Mouse (Mus musculus): ENCODE results near the gene 1500009C09Rik. TPM values are rescaled to one million over a fixed set of nuclear protein-coding genes. Genes with fewer than 3 reads are reported as not detected.
A peak's percentile ranks its signal among the peaks of the same experiment; 100 is the strongest.
"Not testable (repeated sequence)": the region's sequence is repeated elsewhere in the genome, so short reads cannot be mapped to it uniquely, and the experiment has no call there.

Gene 1500009C09Rik
- polyA plus RNA-seq, 1 experiment from 2014 or later = not detected

DNA sequence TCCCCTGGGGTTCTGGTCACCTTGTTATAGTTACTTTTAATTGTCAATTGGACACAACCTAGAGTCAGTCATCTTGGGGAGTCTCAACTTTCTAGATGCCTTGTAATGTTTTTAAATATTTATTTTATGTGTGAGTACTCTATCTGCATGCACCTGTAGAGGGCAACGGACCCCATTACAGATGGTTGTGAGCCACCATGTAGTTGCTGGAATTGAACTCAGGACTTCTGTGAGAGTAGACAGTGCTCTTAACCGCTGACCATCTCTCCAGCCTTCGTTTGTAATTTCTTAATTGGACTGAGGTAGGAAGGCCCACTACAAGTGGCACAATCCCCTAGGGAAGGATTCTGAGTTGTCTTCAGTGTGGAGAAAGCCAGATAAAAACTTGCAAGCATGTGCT lies 8.9 kb upstream of the 1500009C09Rik start:
- H3K4me1 ChIP-seq = peaks cover 9% of the 10 kb centered on the region
- H3K9me3 ChIP-seq = no peaks in the 10 kb centered on the region
- no peak overlapping the region for H3K27ac ChIP-seq
- no peaks in the 10 kb centered on the region for H3K36me3 ChIP-seq
- WGBS = 67% methylated on average over 3 of the region's 3 CpGs
- H3K4me3 ChIP-seq (replicated peaks) = peak overlapping the region; percentile 76
- peak overlapping the region; percentile 98 for H3K4me2 ChIP-seq
- ATAC-seq (ENCODE audit: insufficient read depth, low FRiP score, low read depth) = no peak
- H3K9ac ChIP-seq = peak overlapping the region; percentile 43; the same call in 1 of the 2 replicates
- no peaks in the 10 kb centered on the region for H3K27me3 ChIP-seq (replicated peaks)

DNA sequence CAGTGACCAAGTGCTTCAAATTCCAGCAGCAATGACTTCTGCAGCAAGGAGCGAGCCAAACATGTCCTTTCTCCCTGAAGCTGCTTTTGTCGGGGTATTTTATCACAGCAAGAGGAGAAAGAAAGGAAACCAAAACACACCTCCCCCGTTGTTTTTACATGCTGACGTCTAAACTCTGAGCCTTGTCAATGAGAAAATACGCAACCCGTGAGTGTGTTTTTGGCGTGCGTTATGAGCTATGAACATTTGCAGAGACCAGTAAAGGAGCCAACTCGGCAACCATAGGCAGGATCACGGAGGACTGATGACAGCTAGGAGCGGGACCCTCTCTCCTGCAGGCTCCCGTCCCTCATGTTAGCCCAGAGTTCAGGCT lies 8.5 kb upstream of the 1500009C09Rik start:
- H3K36me3 ChIP-seq = no peaks in the 10 kb centered on the region
- no peak; the same call in 1 of the 2 replicates for ATAC-seq (ENCODE audit: insufficient read depth, low FRiP score, low read depth)
- H3K4me1 ChIP-seq = peaks cover 9% of the 10 kb centered on the region
- H3K4me2 ChIP-seq = peak overlapping the region; percentile 98
- H3K9ac ChIP-seq = peak overlapping the region; percentile 43
- peak overlapping the region; percentile 49 for H3K27ac ChIP-seq
- H3K4me3 ChIP-seq (replicated peaks) = peak overlapping the region; percentile 76
- WGBS = 1% methylated on average over 12 of the region's 12 CpGs
- no peaks in the 10 kb centered on the region for H3K27me3 ChIP-seq (replicated peaks)
- H3K9me3 ChIP-seq = no peaks in the 10 kb centered on the region

DNA sequence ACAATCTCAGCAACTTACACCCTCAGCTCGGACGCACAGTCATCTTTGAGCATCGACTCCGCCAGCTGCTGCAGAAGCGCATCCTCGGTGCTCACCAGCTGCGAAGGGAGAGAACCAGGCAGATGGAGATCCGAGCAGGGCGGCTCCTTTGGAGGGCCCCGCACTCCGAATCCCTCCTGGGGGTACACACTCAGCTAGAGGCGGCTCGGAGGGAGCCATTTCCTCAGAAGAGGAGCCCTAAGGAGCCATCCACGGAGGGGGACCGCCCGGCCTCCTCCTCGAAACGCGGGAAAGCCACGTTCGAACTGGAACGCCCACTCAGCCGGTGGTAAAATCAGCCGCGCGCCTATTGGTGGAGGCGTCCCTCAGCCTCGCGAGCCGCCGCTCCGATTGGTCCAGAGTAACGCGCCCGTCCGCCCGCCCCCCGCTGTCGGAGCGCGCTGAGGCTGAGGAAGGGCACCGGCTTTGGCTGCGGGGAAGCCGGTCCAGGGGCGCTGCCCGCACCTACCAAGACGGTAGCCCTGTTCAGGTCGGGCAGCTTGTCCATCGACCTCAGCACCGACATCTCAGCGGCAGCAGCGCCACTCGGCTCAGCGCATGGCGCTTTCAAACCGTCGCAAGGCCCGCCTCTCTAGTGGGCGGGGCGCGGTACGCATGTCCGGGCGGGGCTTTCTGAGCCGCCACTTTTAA lies 7.9 kb upstream of the 1500009C09Rik start, which contains the start of gene Cenpm:
Gene Cenpm, minus strand, starts transcription at position 634 of the 690 bp plus-strand sequence.
- peak; percentile 97 for ATAC-seq (ENCODE audit: insufficient read depth, low FRiP score, low read depth)
- under 1% methylated on average over 65 of the region's 65 CpGs for WGBS
- Histone ChIP-seq H3K9me3 (no peaks in the 10 kb centered on the region), H3K4me2 (peak within 1 kb of the TSS; percentile 98), H3K4me1 (peaks cover 9% of the 10 kb centered on the region), H3K36me3 (no peaks in the 10 kb centered on the region), H3K9ac (peak within 1 kb of the TSS; percentile 43), H3K4me3 (replicated peaks) (peak within 1 kb of the TSS; percentile 76), H3K27me3 (replicated peaks) (no peaks in the 10 kb centered on the region), H3K27ac (peak within 1 kb of the TSS; percentile 72)

DNA sequence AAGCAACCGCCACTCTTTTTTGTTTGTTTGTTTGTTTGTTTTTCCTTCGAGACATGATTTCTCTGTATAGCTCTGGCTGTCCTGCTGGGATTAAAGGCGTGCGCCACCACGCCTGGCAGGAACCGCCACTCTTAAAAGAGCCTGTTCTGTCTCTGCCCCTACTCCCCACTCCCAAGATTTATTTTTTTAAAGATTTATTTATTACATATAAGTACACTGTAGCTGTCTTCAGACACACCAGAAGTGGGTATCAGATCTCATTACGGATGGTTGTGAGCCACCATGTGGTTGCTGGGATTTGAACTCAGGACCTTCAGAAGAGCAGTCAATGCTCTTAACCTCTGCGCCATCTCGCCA lies 7.4 kb upstream of the 1500009C09Rik start:
- WGBS = 21% methylated on average over 9 of the region's 9 CpGs
- H3K9me3 ChIP-seq; H3K4me1 ChIP-seq; H3K27me3 ChIP-seq (replicated peaks); H3K36me3 ChIP-seq; H3K27ac ChIP-seq; ATAC-seq (ENCODE audit: insufficient read depth, low FRiP score, low read depth): not testable (repeated sequence)
- Histone ChIP-seq H3K4me3 (replicated peaks) (peak overlapping the region; percentile 76), H3K9ac (peak overlapping the region; percentile 43; the same call in 1 of the 2 replicates), H3K4me2 (peak overlapping the region; percentile 98)

DNA sequence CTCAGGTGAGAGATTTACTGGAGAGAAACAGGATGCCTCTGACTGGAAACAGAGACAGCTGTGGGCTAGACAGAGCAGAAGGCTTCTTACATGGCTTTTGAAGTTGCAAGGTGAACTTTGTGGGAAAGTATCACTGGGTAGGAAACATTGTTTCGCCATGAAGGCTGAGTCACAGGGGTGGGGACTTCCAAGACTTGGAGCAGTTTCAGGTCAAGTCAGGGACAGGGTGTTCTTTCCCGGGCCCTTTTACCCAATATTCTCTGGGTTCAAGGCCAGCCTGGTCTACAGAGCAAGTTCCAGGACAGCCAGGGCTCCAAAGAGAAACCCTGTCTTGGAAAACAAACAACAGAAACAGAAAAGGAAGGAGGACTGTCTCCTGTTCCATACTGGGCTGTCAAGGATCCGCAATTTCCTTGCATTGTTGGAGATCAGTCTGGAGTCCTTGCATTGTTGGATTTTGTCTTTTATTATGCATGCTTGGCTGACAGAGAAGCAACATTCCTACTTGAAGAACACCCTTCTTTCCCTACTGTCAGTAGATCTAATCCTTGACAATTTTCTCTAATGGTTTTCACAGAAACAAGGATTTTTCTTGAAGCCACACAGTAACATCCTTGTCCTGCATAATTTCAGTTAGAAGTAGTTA lies 4.9 kb upstream of the 1500009C09Rik start:
- no peak overlapping the region for H3K9ac ChIP-seq
- 72% methylated on average over 3 of the region's 3 CpGs for WGBS

DNA sequence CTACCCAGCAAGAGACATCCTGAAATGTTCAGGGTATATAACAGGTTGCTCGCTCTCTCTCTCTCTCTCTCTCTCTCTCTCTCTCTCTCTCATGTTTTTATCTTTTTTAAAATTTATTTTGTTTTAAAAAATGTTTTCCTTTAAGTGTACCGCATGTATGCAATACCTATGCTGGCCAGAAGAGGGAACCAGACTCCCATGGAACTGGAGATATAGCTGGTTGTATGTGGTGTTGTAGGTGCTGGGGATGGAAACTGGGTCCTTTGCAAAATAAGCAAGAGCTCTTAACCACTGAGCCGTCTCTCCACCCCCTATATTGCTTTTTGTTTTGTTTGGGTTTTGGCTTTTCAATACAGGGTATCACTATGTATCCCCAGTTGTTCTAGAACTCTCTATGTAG lies 618 bp upstream of the 1500009C09Rik start:
- ATAC-seq (ENCODE audit: insufficient read depth, low FRiP score, low read depth) = no peak

More for the DNA sequence above, 4.9 kb upstream of the 1500009C09Rik start:
- H3K27me3 ChIP-seq (replicated peaks) = no peaks in the 10 kb centered on the region
- H3K4me3 ChIP-seq (replicated peaks) = no peak overlapping the region
- no peaks in the 10 kb centered on the region for H3K9me3 ChIP-seq
- no peak for ATAC-seq (ENCODE audit: insufficient read depth, low FRiP score, low read depth)
- no peaks in the 10 kb centered on the region for H3K36me3 ChIP-seq
- no peak overlapping the region for H3K27ac ChIP-seq
- peaks cover 9% of the 10 kb centered on the region for H3K4me1 ChIP-seq
- no peak overlapping the region for H3K4me2 ChIP-seq

DNA sequence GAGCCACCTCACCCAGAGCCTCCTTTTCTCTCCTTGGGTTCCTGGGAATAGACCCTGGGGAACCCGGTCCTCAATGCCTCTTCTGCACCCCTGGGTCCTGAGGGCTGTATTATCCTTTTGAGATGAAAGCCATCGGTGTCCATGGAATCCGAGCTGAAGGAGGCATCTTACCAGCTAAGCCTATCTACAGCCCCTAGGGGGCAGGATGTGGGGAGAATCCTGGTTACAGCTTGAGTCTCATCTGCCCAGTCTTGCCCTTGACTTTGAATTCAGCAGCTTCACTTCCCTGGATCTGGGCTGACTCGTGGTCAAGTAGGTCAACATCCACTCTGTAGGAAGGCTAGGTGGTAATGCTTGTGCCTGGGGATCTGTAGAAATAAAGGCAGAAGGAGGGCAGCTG lies 3.1 kb downstream of the 1500009C09Rik start:
- 0 out of 2 replicates have a peak, but pooled peaks cover 3% of the 10 kb centered on the region for H3K4me1 ChIP-seq
- WGBS = 41% methylated on average over 4 of the region's 4 CpGs
- no peak overlapping the region for H3K4me2 ChIP-seq
- no peak for ATAC-seq (ENCODE audit: insufficient read depth, low FRiP score, low read depth)
- no peaks in the 10 kb centered on the region for H3K9me3 ChIP-seq
- H3K9ac ChIP-seq = no peak overlapping the region
- H3K27ac ChIP-seq = no peak overlapping the region
- no peaks in the 10 kb centered on the region for H3K36me3 ChIP-seq
- H3K27me3 ChIP-seq (replicated peaks) = 0 out of 2 replicates have a peak, but pooled peaks cover 2% of the 10 kb centered on the region
- no peak overlapping the region for H3K4me3 ChIP-seq (replicated peaks)

More for the DNA sequence above, 618 bp upstream of the 1500009C09Rik start:
- Histone ChIP-seq H3K9me3 (no peaks in the 10 kb centered on the region), H3K9ac (no peak overlapping the region), H3K4me1 (0 out of 2 replicates have a peak, but pooled peaks cover 3% of the 10 kb centered on the region), H3K27me3 (replicated peaks) (0 out of 2 replicates have a peak, but pooled peaks cover 2% of the 10 kb centered on the region), H3K36me3 (no peaks in the 10 kb centered on the region), H3K4me2 (no peak overlapping the region), H3K4me3 (replicated peaks) (no peak overlapping the region), H3K27ac (no peak overlapping the region)
- 98% methylated on average over 3 of the region's 3 CpGs for WGBS

DNA sequence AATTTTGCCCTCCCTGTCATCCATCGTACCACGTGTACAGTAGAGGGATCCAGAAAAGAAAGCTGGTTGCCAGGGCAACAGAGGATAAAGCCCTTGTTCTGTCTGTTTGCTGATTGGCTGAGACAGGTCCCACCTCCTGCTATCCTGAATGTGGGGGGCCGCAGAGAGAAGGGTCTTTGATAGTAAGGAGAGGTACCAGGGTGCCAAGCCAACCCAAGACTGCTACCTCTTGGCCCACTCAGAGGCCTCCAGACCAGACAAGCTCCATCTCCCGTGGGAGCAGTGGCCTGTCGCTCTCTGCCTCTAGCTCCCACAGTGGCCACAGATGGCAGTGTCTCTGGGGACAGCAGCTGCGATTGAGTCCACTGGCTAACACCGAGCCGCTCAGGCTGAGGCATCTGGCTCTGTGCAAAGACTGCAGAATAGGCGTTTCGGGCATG lies 3.8 kb downstream of the 1500009C09Rik start:
- 31% methylated on average over 10 of the region's 10 CpGs for WGBS
- H3K36me3 ChIP-seq = no peaks in the 10 kb centered on the region
- no peak overlapping the region for H3K4me2 ChIP-seq
- H3K27ac ChIP-seq = no peak overlapping the region
- ATAC-seq (ENCODE audit: insufficient read depth, low FRiP score, low read depth) = peak; percentile 19; the same call in 1 of the 2 replicates
- H3K27me3 ChIP-seq (replicated peaks) = 0 out of 2 replicates have a peak, but pooled peaks cover 2% of the 10 kb centered on the region
- H3K9me3 ChIP-seq = no peaks in the 10 kb centered on the region
- no peak overlapping the region for H3K4me3 ChIP-seq (replicated peaks)
- 0 out of 2 replicates have a peak, but pooled peaks cover 3% of the 10 kb centered on the region for H3K4me1 ChIP-seq
- no peak overlapping the region for H3K9ac ChIP-seq

DNA sequence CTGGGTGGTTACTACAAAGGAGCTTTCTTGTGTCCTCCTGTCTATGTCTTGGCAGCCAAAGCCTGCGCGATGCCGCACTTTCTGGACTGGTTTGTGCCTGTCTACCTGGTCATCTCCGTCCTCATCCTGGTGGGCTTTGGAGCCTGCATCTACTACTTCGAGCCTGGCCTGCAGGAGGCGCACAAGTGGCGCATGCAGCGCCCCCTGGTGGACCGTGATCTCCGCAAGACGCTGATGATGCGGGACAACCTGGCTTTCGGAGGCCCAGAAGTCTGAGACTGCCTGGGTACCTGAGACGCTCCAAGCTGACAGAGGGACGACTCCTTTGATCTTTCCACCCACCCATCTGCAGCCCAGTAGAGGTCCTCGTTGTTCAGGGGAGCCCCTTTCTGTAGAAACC lies 7.3 kb downstream of the 1500009C09Rik start:
- 0 out of 2 replicates have a peak, but pooled peaks cover 3% of the 10 kb centered on the region for H3K4me1 ChIP-seq
- no peak overlapping the region for H3K4me2 ChIP-seq
- no peaks in the 10 kb centered on the region for H3K9me3 ChIP-seq
- 14% methylated on average over 16 of the region's 16 CpGs for WGBS
- no peaks in the 10 kb centered on the region for H3K36me3 ChIP-seq
- no peak overlapping the region for H3K9ac ChIP-seq
- 0 out of 2 replicates have a peak, but pooled peaks cover 2% of the 10 kb centered on the region for H3K27me3 ChIP-seq (replicated peaks)
- no peak overlapping the region for H3K27ac ChIP-seq
- no peak overlapping the region for H3K4me3 ChIP-seq (replicated peaks)
- no peak for ATAC-seq (ENCODE audit: insufficient read depth, low FRiP score, low read depth)

DNA sequence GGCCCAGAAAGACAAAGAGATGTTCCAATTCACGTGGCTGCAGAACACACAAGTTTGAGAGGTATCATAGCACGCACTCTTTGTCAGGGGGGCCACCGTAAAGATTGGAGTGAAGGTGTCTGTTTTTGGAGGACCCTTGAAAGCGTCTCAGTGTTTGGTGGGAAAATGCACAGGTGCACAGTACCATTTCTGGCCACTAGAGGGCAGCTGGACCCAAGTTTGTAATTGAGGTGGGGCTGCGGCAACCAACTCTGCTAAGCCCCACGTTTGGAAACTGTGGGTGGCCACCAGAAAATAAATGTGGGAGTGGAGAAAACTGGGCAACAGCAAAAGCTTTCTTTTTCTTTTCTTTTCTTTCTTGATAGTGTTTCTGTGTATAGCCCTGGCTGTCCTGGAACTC lies 14.2 kb downstream of the 1500009C09Rik start:
- Histone ChIP-seq H3K27ac (no peak overlapping the region), H3K4me2 (no peak overlapping the region), H3K36me3 (no peaks in the 10 kb centered on the region), H3K4me3 (replicated peaks) (no peak overlapping the region), H3K9me3 (no peaks in the 10 kb centered on the region), H3K27me3 (replicated peaks) (no peaks in the 10 kb centered on the region), H3K4me1 (no peaks in the 10 kb centered on the region), H3K9ac (no peak overlapping the region)
- ATAC-seq (ENCODE audit: insufficient read depth, low FRiP score, low read depth) = no peak
- WGBS = 10% methylated on average over 6 of the region's 6 CpGs

DNA sequence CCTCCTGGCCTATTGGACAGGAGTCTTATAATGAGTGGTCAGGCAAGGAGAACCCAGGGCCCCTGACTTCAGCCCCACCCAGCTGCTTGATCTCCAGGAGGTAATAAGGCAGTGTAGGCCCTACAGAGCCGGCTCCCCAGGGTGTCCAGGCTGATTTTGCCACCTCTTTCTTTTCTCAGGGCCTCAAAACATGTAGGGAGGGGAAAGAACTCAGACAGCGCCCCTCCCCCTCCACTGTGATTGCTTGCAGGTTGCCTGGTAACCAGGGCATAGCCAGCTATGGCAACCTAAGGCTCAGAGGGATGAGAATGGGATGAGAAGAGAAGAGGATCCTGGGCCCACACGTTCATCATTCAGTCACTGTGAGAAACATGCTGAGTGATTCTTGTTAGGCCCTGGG lies 16.0 kb downstream of the 1500009C09Rik start:
- H3K36me3 ChIP-seq = no peaks in the 10 kb centered on the region
- H3K27ac ChIP-seq = no peak overlapping the region
- ATAC-seq (ENCODE audit: insufficient read depth, low FRiP score, low read depth) = no peak
- WGBS = 28% methylated on average over 3 of the region's 3 CpGs
- H3K9ac ChIP-seq = no peak overlapping the region
- no peaks in the 10 kb centered on the region for H3K9me3 ChIP-seq
- no peak overlapping the region for H3K4me2 ChIP-seq
- peaks cover 7% of the 10 kb centered on the region for H3K27me3 ChIP-seq (replicated peaks)
- no peaks in the 10 kb centered on the region for H3K4me1 ChIP-seq
- H3K4me3 ChIP-seq (replicated peaks) = no peak overlapping the region

DNA sequence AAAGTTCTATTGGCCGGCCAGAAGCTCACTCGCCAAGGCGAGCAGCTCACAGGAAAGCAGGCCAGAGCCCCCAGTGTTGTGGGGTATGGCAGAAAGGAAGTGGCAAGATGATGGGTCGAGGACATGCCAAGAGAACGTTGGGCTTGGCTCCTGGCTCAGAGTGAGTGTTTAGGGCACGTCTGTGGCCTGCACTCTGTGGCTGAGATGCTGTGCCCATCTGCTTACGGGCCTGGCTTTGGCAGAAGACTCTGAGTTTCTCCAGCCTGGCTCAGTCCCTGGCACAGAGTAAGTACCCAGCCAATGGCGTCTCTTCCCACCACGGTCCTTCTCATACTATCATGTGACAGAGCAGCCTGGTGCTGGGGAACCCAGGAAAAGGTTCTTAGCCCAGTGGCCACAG lies 16.6 kb downstream of the 1500009C09Rik start:
- Histone ChIP-seq H3K27ac (no peak overlapping the region), H3K4me2 (no peak overlapping the region), H3K4me1 (no peaks in the 10 kb centered on the region), H3K9ac (no peak overlapping the region), H3K27me3 (replicated peaks) (peaks cover 13% of the 10 kb centered on the region), H3K4me3 (replicated peaks) (no peak overlapping the region), H3K36me3 (no peaks in the 10 kb centered on the region), H3K9me3 (no peaks in the 10 kb centered on the region)
- 82% methylated on average over 9 of the region's 9 CpGs for WGBS
- ATAC-seq (ENCODE audit: insufficient read depth, low FRiP score, low read depth) = no peak

Measured in stomach, embryonic 15.5 days (tissue).